Mouse (Mus musculus): ENCODE data around the gene Efna3. TPM values are rescaled to one million over a fixed set of nuclear protein-coding genes. Genes with fewer than 3 reads are reported as not detected.
A peak's percentile ranks its signal among the peaks of the same experiment; 100 is the strongest.

The Efna3 gene
- polyA plus RNA-seq, 1 experiment from 2014 or later, result 1.3 TPM

- peak overlapping the region; percentile 39 for H3K4me3 ChIP-seq
- H3K4me2 ChIP-seq, result peak overlapping the region; percentile 74
- H3K27ac ChIP-seq (ENCODE audit: poor library complexity, severe bottlenecking), result no peak overlapping the region
- H3K36me3 ChIP-seq, result no peaks in the 10 kb centered on the region
- H3K4me1 ChIP-seq (replicated peaks), result peaks cover 6% of the 10 kb centered on the region
- H3K9ac ChIP-seq, result peak overlapping the region; percentile 64
- ATAC-seq (ENCODE audit: insufficient number of reproducible peaks, low FRiP score), result 0 out of 2 replicates have a peak, but pooled peaks have one; percentile 26
- WGBS, result 1% methylated on average over 14 of the region's 14 CpGs
- no peaks in the 10 kb centered on the region for H3K9me3 ChIP-seq (replicated peaks)
- 0 out of 2 replicates have a peak, but pooled peaks cover 4% of the 10 kb centered on the region for H3K27me3 ChIP-seq (replicated peaks)
Observed at GRCm38 (mm10) chr3:89299499-89299898, 23.3 kb downstream of the Efna3 start.

GRCm38 (mm10) chr3:89298908-89299307 is 23.9 kb downstream of the Efna3 start:
- no peak overlapping the region for H3K4me2 ChIP-seq
- 76% methylated on average over 6 of the region's 6 CpGs for WGBS

GRCm38 (mm10) chr3:89296761-89297396 is 25.9 kb downstream of the Efna3 start:
- WGBS, result 64% methylated on average over 11 of the region's 11 CpGs
- H3K27ac ChIP-seq (ENCODE audit: poor library complexity, severe bottlenecking), result no peak overlapping the region
- ATAC-seq (ENCODE audit: insufficient number of reproducible peaks, low FRiP score), result 0 out of 2 replicates have a peak, but pooled peaks have one; percentile 23
- no peaks in the 10 kb centered on the region for H3K36me3 ChIP-seq
- H3K27me3 ChIP-seq (replicated peaks), result 0 out of 2 replicates have a peak, but pooled peaks cover 4% of the 10 kb centered on the region
- H3K4me2 ChIP-seq, result no peak overlapping the region
- H3K9me3 ChIP-seq (replicated peaks), result no peaks in the 10 kb centered on the region
- no peak overlapping the region for H3K9ac ChIP-seq
- H3K4me1 ChIP-seq (replicated peaks), result peaks cover 11% of the 10 kb centered on the region
- no peak overlapping the region for H3K4me3 ChIP-seq

More at GRCm38 (mm10) chr3:89298908-89299307, 23.9 kb downstream of the Efna3 start:
- Histone ChIP-seq H3K27ac (ENCODE audit: poor library complexity, severe bottlenecking) (no peak overlapping the region), H3K9me3 (replicated peaks) (no peaks in the 10 kb centered on the region), H3K27me3 (replicated peaks) (0 out of 2 replicates have a peak, but pooled peaks cover 4% of the 10 kb centered on the region), H3K4me1 (replicated peaks) (peaks cover 6% of the 10 kb centered on the region), H3K4me3 (no peak overlapping the region), H3K9ac (no peak overlapping the region), H3K36me3 (no peaks in the 10 kb centered on the region)
- no peak for ATAC-seq (ENCODE audit: insufficient number of reproducible peaks, low FRiP score)

- no peak for ATAC-seq (ENCODE audit: insufficient number of reproducible peaks, low FRiP score)
- Histone ChIP-seq H3K36me3 (no peaks in the 10 kb centered on the region), H3K4me2 (no peak overlapping the region), H3K27me3 (replicated peaks) (0 out of 2 replicates have a peak, but pooled peaks cover 4% of the 10 kb centered on the region), H3K9me3 (replicated peaks) (no peaks in the 10 kb centered on the region), H3K4me1 (replicated peaks) (peaks cover 15% of the 10 kb centered on the region), H3K4me3 (no peak overlapping the region), H3K9ac (no peak overlapping the region), H3K27ac (ENCODE audit: poor library complexity, severe bottlenecking) (no peak overlapping the region)
- WGBS, result 75% methylated on average over 8 of the region's 8 CpGs
Observed at GRCm38 (mm10) chr3:89295685-89296230, 27.0 kb downstream of the Efna3 start.

DNA sequence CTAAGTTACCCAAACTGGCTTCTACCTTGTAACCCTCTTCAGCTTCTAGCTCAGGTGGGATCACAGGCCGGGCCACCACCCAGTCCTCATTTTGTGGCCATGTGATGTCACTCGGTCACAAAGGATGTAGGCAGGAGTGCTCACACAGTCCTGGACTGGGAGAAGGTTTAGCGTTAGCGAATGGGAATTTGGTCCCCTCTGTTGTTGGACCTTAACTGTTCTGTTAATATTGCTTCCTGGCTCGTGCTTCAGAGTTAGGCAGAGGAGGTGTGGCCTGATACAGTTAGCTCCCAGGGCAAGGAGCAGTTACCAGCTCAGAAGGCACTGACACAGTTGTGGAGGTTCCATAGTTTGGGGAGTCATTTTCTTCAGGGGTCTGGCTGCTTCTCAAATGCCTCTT is 28.6 kb downstream of the Efna3 start:
- no peaks in the 10 kb centered on the region for H3K36me3 ChIP-seq
- no peak for ATAC-seq (ENCODE audit: insufficient number of reproducible peaks, low FRiP score)
- no peak overlapping the region for H3K4me3 ChIP-seq
- no peak overlapping the region for H3K9ac ChIP-seq
- no peak overlapping the region for H3K27ac ChIP-seq (ENCODE audit: poor library complexity, severe bottlenecking)
- H3K9me3 ChIP-seq (replicated peaks), result no peaks in the 10 kb centered on the region
- no peak overlapping the region for H3K4me2 ChIP-seq
- 0 out of 2 replicates have a peak, but pooled peaks cover 4% of the 10 kb centered on the region for H3K27me3 ChIP-seq (replicated peaks)
- 73% methylated on average over 5 of the region's 5 CpGs for WGBS
- peaks cover 15% of the 10 kb centered on the region for H3K4me1 ChIP-seq (replicated peaks)

- no peak for ATAC-seq (ENCODE audit: insufficient number of reproducible peaks, low FRiP score)
- WGBS, result 85% methylated on average over 11 of the region's 11 CpGs
Observed at GRCm38 (mm10) chr3:89293247-89293918, 29.4 kb downstream of the Efna3 start.

DNA sequence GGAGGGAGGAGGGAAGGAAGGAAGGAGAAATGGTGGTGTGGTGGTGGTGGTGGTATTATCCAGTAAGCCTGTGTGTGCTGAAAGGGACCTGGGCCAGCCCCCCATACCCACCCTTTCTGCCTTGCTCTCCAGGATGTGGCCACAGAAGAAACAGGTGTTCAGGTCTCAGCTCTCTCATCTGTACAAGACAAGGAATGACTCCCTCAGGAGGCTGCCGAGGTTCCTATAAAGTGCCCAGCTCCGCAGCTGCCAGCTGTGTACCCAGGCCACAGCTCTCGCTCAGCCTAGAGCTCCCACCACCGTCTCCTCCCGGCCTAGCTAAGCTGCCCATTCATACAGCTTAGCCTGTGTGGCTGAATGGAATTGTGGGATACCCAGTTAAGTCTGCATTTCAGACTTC is 30.5 kb downstream of the Efna3 start:
- 82% methylated on average over 5 of the region's 5 CpGs for WGBS
- no peak overlapping the region for H3K27ac ChIP-seq (ENCODE audit: poor library complexity, severe bottlenecking)
- H3K9ac ChIP-seq, result no peak overlapping the region
- no peaks in the 10 kb centered on the region for H3K36me3 ChIP-seq
- peaks cover 29% of the 10 kb centered on the region for H3K4me1 ChIP-seq (replicated peaks)
- no peak overlapping the region for H3K4me3 ChIP-seq
- H3K4me2 ChIP-seq, result no peak overlapping the region
- 0 out of 2 replicates have a peak, but pooled peaks cover 4% of the 10 kb centered on the region for H3K27me3 ChIP-seq (replicated peaks)
- H3K9me3 ChIP-seq (replicated peaks), result no peaks in the 10 kb centered on the region
- no peak for ATAC-seq (ENCODE audit: insufficient number of reproducible peaks, low FRiP score)

More at GRCm38 (mm10) chr3:89293247-89293918, 29.4 kb downstream of the Efna3 start:
- H3K9me3 ChIP-seq (replicated peaks), result no peaks in the 10 kb centered on the region
- H3K4me1 ChIP-seq (replicated peaks), result peaks cover 22% of the 10 kb centered on the region
- H3K27ac ChIP-seq (ENCODE audit: poor library complexity, severe bottlenecking), result no peak overlapping the region
- no peak overlapping the region for H3K4me3 ChIP-seq
- no peaks in the 10 kb centered on the region for H3K36me3 ChIP-seq
- H3K27me3 ChIP-seq (replicated peaks), result 0 out of 2 replicates have a peak, but pooled peaks cover 4% of the 10 kb centered on the region
- H3K4me2 ChIP-seq, result no peak overlapping the region
- H3K9ac ChIP-seq, result no peak overlapping the region

- H3K27me3 ChIP-seq (replicated peaks), result 0 out of 2 replicates have a peak, but pooled peaks cover 4% of the 10 kb centered on the region
- peaks cover 29% of the 10 kb centered on the region for H3K4me1 ChIP-seq (replicated peaks)
- H3K4me2 ChIP-seq, result no peak overlapping the region
- no peak overlapping the region for H3K9ac ChIP-seq
- ATAC-seq (ENCODE audit: insufficient number of reproducible peaks, low FRiP score), result no peak
- no peak overlapping the region for H3K27ac ChIP-seq (ENCODE audit: poor library complexity, severe bottlenecking)
- H3K36me3 ChIP-seq, result no peaks in the 10 kb centered on the region
- WGBS, result 33% methylated on average over 10 of the region's 10 CpGs
- H3K4me3 ChIP-seq, result no peak overlapping the region
- no peaks in the 10 kb centered on the region for H3K9me3 ChIP-seq (replicated peaks)
Observed at GRCm38 (mm10) chr3:89291874-89292273, 30.9 kb downstream of the Efna3 start.

DNA sequence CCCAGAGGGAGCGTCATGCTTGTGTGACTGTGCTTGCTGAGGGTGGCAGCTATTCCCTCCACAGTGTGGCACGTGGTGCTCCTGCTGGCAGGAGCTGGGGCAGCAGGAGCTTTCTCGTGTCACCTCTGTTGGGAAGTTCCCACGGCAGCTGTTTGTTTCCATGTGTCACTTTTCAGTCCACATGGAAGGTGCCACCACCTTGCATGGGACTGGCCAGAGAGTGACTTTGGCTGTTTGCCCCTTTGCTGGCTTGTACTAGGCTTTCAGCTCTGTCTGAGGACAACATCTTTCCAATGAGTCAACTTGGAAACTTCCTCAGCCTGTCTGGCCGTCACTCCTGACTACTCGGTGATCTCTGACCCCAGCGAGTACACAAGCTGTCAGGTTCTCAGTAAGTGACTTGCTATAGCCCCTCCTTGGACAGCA is 34.2 kb downstream of the Efna3 start:
- Histone ChIP-seq H3K36me3 (no peaks in the 10 kb centered on the region), H3K9ac (no peak overlapping the region), H3K4me3 (no peak overlapping the region), H3K4me2 (no peak overlapping the region), H3K27ac (ENCODE audit: poor library complexity, severe bottlenecking) (no peak overlapping the region), H3K9me3 (replicated peaks) (no peaks in the 10 kb centered on the region), H3K27me3 (replicated peaks) (no peaks in the 10 kb centered on the region), H3K4me1 (replicated peaks) (peaks cover 23% of the 10 kb centered on the region; the same call in 1 of the 2 replicates)
- no peak for ATAC-seq (ENCODE audit: insufficient number of reproducible peaks, low FRiP score)
- 36% methylated on average over 7 of the region's 7 CpGs for WGBS

DNA sequence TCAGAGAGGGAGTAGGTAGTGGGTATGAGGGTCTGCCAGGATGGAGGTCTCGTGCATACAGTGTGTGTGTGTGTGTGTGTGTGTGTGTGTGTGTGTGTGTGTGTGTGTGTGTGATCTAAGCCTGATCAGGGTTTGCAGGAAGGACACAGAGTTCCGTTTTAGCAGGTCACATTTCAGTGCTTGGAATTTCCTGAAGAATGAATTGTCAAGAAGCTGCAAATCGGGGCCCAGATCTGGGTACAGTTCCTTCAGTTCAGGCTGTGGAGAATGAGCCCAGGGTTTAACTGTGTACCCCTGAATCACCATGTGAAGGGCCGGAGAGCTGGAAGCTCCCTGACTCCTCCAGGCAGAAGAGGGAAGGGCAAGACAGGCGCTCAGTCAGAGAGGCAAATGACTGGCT is 35.5 kb downstream of the Efna3 start:
- H3K27ac ChIP-seq (ENCODE audit: poor library complexity, severe bottlenecking), result no peak overlapping the region
- H3K27me3 ChIP-seq (replicated peaks), result no peaks in the 10 kb centered on the region
- H3K9ac ChIP-seq, result no peak overlapping the region
- H3K36me3 ChIP-seq, result no peaks in the 10 kb centered on the region
- ATAC-seq (ENCODE audit: insufficient number of reproducible peaks, low FRiP score), result no peak
- H3K4me2 ChIP-seq, result no peak overlapping the region
- 52% methylated on average over 5 of the region's 5 CpGs for WGBS
- H3K4me1 ChIP-seq (replicated peaks), result peaks cover 22% of the 10 kb centered on the region; the same call in 1 of the 2 replicates
- no peak overlapping the region for H3K4me3 ChIP-seq
- H3K9me3 ChIP-seq (replicated peaks), result no peaks in the 10 kb centered on the region

- ATAC-seq (ENCODE audit: insufficient number of reproducible peaks, low FRiP score), result no peak
- WGBS, result 27% methylated on average over 2 of the region's 2 CpGs
- H3K4me1 ChIP-seq (replicated peaks), result peaks cover 23% of the 10 kb centered on the region; the same call in 1 of the 2 replicates
- H3K36me3 ChIP-seq, result no peaks in the 10 kb centered on the region
- no peak overlapping the region for H3K4me3 ChIP-seq
- H3K9me3 ChIP-seq (replicated peaks), result no peaks in the 10 kb centered on the region
- no peak overlapping the region for H3K4me2 ChIP-seq
- H3K9ac ChIP-seq, result no peak overlapping the region
- H3K27ac ChIP-seq (ENCODE audit: poor library complexity, severe bottlenecking), result no peak overlapping the region
- no peaks in the 10 kb centered on the region for H3K27me3 ChIP-seq (replicated peaks)
Observed at GRCm38 (mm10) chr3:89285526-89285925, 37.2 kb downstream of the Efna3 start.

Measured in heart, embryonic 12.5 days (tissue).